Mouse (Mus musculus): ENCODE results near the gene Surf6. TPM values are rescaled to one million over a fixed set of nuclear protein-coding genes. Genes with fewer than 3 reads are reported as not detected.

Surf6 gene
- total RNA-seq (2017) = 60.0 and 60.6 TPM in 2 replicates

DNA sequence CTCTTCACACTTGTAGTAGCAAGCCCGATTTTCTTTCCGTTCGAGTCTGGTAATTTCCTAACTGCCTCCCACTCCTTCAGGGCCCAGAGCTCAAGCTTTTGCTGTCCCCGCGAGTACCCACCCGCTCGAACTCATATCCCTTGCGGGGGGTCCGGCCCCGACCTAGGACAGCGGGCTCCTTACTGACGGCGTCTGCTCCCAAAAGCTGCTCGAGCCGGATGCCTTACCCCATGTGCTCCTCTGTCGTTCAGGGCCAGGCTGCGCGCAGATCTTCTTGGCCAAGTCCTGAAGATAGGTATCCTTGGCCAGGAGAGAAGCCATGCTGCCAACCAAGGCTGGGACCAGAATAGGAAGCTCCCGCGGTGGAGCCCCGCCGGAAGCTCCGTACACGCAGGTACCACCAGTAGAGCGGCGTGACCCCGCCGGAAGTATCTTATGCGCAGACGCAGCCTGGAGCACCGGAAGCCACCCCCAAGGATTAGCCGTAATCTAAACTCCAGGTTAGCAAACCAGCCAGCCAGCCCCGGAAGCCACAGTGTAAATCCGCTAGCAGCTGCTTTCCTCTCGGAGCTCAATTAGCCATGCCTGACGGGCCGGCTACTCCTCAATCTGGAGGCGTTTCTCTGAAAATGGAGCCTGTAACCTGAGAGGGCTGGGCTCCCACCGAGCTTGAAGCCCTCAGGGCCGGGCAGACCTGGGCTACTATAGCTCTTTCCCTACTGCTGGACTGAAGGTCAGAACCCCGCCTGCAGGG, at the start of gene Surf6:
Gene Surf6 (minus strand): TSS at position 413 of the 754 bp plus-strand sequence.
- peak; percentile 84 to 94 for ATAC-seq (replicated peaks in 1 of 2; ENCODE audit: insufficient read depth in 1 of 2, low FRiP score in 2 of 2, low TSS enrichment in 1 of 2, low read depth in 1 of 2, poor library complexity in 2 of 2, severe bottlenecking in 2 of 2)

GRCm38 (mm10) chr2:26952193-26952592, 49.5 kb upstream of the Surf6 start:
- no peak for ATAC-seq (replicated peaks in 1 of 2; ENCODE audit: insufficient read depth in 1 of 2, low FRiP score in 2 of 2, low TSS enrichment in 1 of 2, low read depth in 1 of 2, poor library complexity in 2 of 2, severe bottlenecking in 2 of 2)

- no peak for ATAC-seq (replicated peaks in 1 of 2; ENCODE audit: insufficient read depth in 1 of 2, low FRiP score in 2 of 2, low TSS enrichment in 1 of 2, low read depth in 1 of 2, poor library complexity in 2 of 2, severe bottlenecking in 2 of 2)
Measured at GRCm38 (mm10) chr2:26951346-26951905, 48.7 kb upstream of the Surf6 start.

GRCm38 (mm10) chr2:26950411-26950810, 47.7 kb upstream of the Surf6 start:
- ATAC-seq (replicated peaks in 1 of 2; ENCODE audit: insufficient read depth in 1 of 2, low FRiP score in 2 of 2, low TSS enrichment in 1 of 2, low read depth in 1 of 2, poor library complexity in 2 of 2, severe bottlenecking in 2 of 2) = no peak

DNA sequence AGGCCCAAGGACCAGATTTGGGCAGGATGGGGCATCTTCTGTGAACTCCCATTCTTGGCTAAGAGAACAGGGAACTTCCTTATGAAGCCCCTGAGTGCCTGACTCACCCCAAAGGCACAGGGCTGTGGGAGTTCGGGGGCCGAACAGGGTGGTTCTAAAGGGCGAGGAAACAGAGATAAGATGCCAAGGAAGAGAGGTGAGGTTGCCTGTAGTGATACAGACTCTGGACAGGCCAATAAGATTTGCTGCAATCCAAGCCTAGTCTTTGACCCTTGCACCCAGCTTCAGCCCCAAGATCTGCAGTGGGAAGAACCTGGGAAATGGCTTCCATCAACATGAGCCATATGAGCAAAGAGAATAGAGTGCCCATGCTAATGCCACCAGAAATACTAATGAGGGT, 40.6 kb upstream of the Surf6 start:
- no peak for ATAC-seq (replicated peaks in 1 of 2; ENCODE audit: insufficient read depth in 1 of 2, low FRiP score in 2 of 2, low TSS enrichment in 1 of 2, low read depth in 1 of 2, poor library complexity in 2 of 2, severe bottlenecking in 2 of 2)

- ATAC-seq (replicated peaks in 1 of 2; ENCODE audit: insufficient read depth in 1 of 2, low FRiP score in 2 of 2, low TSS enrichment in 1 of 2, low read depth in 1 of 2, poor library complexity in 2 of 2, severe bottlenecking in 2 of 2) = peak; percentile 56 to 90; a peak in 3 of 4 replicates
Measured at GRCm38 (mm10) chr2:26941539-26941938, 38.9 kb upstream of the Surf6 start.

DNA sequence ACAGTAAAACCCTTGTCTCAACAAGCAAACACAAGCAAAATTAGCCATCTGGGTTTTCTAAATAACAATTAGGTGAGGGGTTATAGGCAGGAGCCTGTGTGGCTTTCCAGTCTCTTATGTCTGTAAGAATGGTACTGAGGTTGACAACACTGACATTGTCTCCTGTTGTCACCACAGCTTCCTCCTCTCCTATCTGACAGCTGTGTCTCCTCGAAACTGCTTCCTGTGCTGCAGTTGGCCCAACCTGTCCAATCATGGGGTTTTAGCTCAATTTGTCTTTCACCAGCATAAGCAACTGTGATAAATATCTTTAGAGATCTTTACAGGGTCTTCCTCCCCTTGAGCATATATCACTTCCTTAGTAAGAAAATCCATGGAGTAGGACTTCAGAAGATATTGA, 33.7 kb upstream of the Surf6 start:
- ATAC-seq (replicated peaks in 1 of 2; ENCODE audit: insufficient read depth in 1 of 2, low FRiP score in 2 of 2, low TSS enrichment in 1 of 2, low read depth in 1 of 2, poor library complexity in 2 of 2, severe bottlenecking in 2 of 2) = no peak

DNA sequence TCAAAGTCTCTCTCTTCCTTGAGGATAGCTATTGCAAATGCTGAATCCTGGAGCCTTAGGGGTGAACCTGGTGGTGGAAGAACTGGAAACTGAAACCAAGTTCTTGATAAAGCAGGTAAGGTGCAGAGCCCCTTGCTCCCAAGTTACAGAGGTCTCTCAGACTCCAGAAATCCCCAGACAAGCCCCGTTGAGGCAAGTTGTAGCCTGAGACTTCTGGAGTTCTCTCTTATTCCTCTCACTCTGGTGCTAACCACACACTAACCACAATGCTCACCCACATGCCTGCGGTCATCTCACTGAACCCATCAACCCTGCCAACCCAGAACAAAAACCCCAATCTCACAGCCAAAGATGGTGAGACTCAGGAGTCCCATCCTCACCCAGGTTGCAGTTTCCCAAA, 32.6 kb upstream of the Surf6 start:
- ATAC-seq (replicated peaks in 1 of 2; ENCODE audit: insufficient read depth in 1 of 2, low FRiP score in 2 of 2, low TSS enrichment in 1 of 2, low read depth in 1 of 2, poor library complexity in 2 of 2, severe bottlenecking in 2 of 2) = no peak

- peak; percentile 91 to 93 for ATAC-seq (replicated peaks in 1 of 2; ENCODE audit: insufficient read depth in 1 of 2, low FRiP score in 2 of 2, low TSS enrichment in 1 of 2, low read depth in 1 of 2, poor library complexity in 2 of 2, severe bottlenecking in 2 of 2)
Measured at GRCm38 (mm10) chr2:26933304-26934055, 30.8 kb upstream of the Surf6 start, which contains the start of the genes Surf4 and Stkld1. Surf4 (minus strand) TSS chr2:26933928. Stkld1 (plus strand) TSS chr2:26934047.

DNA sequence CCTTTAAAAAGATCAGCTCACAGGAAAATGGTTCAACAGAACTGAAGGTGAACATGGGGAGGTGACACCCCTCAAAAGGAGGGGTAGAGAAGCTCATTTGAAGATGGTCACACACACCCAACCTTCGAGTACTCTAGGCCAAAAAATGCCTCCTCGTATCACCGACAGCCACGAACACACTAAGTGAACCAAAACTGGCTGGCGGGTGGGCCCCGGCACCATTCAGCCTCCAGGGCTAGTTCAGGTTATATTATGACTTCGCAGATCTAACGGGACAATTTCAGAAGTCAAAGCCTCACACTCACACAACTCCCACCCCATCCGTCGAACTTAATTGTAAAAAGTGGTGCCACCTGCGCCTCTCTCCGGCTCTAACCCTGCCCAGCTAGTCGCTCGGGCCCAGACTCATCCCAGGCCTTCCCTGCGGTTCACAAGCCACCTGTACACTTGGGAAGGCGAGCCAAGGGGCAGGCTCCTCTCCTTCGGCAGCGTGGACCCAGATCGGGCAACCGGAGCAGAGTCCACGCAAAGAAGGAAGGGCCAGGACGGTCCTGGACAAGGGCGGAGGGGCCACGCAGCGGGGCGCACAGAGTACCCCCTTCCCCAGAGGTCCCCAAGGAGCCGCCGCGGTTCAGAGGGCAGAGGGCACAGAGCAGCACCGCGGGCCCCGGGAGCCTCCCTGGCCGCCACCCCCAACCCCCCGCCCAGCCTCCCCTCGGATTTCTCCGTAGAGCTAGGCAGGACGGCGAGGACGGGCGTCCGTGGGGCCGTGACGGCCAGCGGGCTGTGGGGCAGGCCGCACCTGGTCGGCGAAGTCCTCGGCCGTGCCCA, 30.0 kb upstream of the Surf6 start:
- no peak for ATAC-seq (replicated peaks in 1 of 2; ENCODE audit: insufficient read depth in 1 of 2, low FRiP score in 2 of 2, low TSS enrichment in 1 of 2, low read depth in 1 of 2, poor library complexity in 2 of 2, severe bottlenecking in 2 of 2)

DNA sequence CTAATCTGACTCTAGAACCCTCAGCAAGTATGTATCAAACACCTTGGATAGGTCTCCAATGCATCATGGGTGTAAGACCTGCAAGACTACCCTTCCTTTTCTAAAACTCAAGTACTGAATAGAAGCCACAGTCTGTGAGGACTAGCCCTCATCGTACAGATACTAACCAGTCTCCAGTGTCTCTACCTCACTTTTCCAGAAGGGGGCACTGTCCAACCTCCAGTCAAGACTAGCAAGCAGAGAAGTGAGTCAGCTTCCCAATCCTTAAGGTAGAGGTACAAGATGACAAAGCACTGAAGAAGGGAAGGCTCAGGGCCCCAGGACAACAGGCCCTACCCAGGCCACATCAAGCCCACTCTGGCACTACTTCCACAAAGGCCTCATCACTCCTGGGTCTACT, 27.7 kb upstream of the Surf6 start:
- peak; percentile 29 to 43 for ATAC-seq (replicated peaks in 1 of 2; ENCODE audit: insufficient read depth in 1 of 2, low FRiP score in 2 of 2, low TSS enrichment in 1 of 2, low read depth in 1 of 2, poor library complexity in 2 of 2, severe bottlenecking in 2 of 2)

- no peak for ATAC-seq (replicated peaks in 1 of 2; ENCODE audit: insufficient read depth in 1 of 2, low FRiP score in 2 of 2, low TSS enrichment in 1 of 2, low read depth in 1 of 2, poor library complexity in 2 of 2, severe bottlenecking in 2 of 2)
Measured at GRCm38 (mm10) chr2:26927745-26928476, 25.2 kb upstream of the Surf6 start.

GRCm38 (mm10) chr2:26921784-26922183, 19.1 kb upstream of the Surf6 start:
- no peak for ATAC-seq (replicated peaks in 1 of 2; ENCODE audit: insufficient read depth in 1 of 2, low FRiP score in 2 of 2, low TSS enrichment in 1 of 2, low read depth in 1 of 2, poor library complexity in 2 of 2, severe bottlenecking in 2 of 2)

GRCm38 (mm10) chr2:26920190-26920855, 17.6 kb upstream of the Surf6 start:
- ATAC-seq (replicated peaks in 1 of 2; ENCODE audit: insufficient read depth in 1 of 2, low FRiP score in 2 of 2, low TSS enrichment in 1 of 2, low read depth in 1 of 2, poor library complexity in 2 of 2, severe bottlenecking in 2 of 2) = no peak

GRCm38 (mm10) chr2:26919684-26920083, 17.0 kb upstream of the Surf6 start:
- no peak for ATAC-seq (replicated peaks in 1 of 2; ENCODE audit: insufficient read depth in 1 of 2, low FRiP score in 2 of 2, low TSS enrichment in 1 of 2, low read depth in 1 of 2, poor library complexity in 2 of 2, severe bottlenecking in 2 of 2)

DNA sequence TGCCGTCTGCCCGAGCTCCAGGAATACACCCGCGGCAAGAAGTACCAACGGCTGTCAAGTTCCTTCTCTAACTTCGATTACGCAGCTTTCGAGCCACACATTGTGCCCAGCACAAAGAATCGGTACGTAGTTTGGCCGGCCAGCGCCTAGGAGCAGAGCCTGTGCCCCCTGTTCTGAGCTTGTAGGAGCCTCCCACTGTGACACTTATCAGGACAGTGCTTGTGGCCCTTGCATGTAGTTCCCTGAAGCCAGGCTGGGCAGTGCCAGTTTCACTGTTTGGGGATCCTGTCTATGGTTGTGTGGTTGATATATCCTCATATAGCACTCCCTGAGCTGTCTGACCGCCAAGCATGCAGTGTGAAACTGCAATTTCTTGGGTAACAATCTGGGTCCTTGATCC, 14.1 kb upstream of the Surf6 start:
- 0 out of 4 replicates have a peak, but pooled peaks of 1 of the 2 experiments have one; percentile 1 for ATAC-seq (replicated peaks in 1 of 2; ENCODE audit: insufficient read depth in 1 of 2, low FRiP score in 2 of 2, low TSS enrichment in 1 of 2, low read depth in 1 of 2, poor library complexity in 2 of 2, severe bottlenecking in 2 of 2)
